11 mouse cellular contexts compared by ENCODE assay signal in genomic region chr9:37329456-37329855, GRCm38 (mm10). TPM values are rescaled to one million over a fixed set of nuclear protein-coding genes. Genes with fewer than 3 reads are reported as not detected.
DNase-seq lines count a peak whose midpoint lies in the region; ATAC-seq and TF ChIP-seq lines count a peak whose summit lies in the region.
"Had no signal": no experiment of that assay in that cellular context is flagged by ENCODE, and none has a peak within 500 bp of the region (broad histone marks: within the 10 kb centered on the region; RNA-seq: fewer than 3 reads in every experiment).

No protein-coding gene starts in this region.

- DNase-seq in 3T3-L1 (ENCODE audit: low read depth, low spot score) (peak; percentile 59), CH12.LX (ENCODE audit: extremely low read depth) (peak; percentile 34)
- no peak for DNase-seq in limb, embryonic 10.5 days (ENCODE audit: low spot score)
- DNase-seq in layer of hippocampus, postnatal 36 days: no peak
- DNase-seq in heart, postnatal 36 days: no peak
- DNase-seq: adrenal gland, postnatal 14 days had no signal

- TF ChIP-seq POLR2A in CH12.LX (IDR thresholded peaks at IDR 0.05; ENCODE audit: low read depth, low read length): no peak

- intact Hi-C loops in heart, postnatal 36 days (cut with DNase I): loop anchor here (5.0 to 10.0 kb wide), 4 partner anchors 72 to 435 kb away; partner anchors contain the start of gene Slc37a2

- no peaks in the 10 kb centered on the region for H3K9me3 ChIP-seq in intestine, postnatal 0 days (ENCODE audit: control insufficient read depth)
- H3K9me3 ChIP-seq in intestine, embryonic 15.5 days: no peaks in the 10 kb centered on the region
- H3K9me3 ChIP-seq in CH12.LX (replicated peaks; ENCODE audit: low read length): no peaks in the 10 kb centered on the region
- H3K9me3 ChIP-seq in limb, embryonic 10.5 days (replicated peaks): no peaks in the 10 kb centered on the region
- H3K9me3 ChIP-seq: lung, embryonic 15.5 days had no signal

- H3K4me2 ChIP-seq in intestine, postnatal 0 days (replicated peaks; ENCODE audit: low read depth): no peak overlapping the region
- no peak overlapping the region for H3K4me2 ChIP-seq in intestine, embryonic 15.5 days (replicated peaks)
- no peak overlapping the region for H3K4me2 ChIP-seq in CH12.LX (ENCODE audit: insufficient read depth, low read depth, poor library complexity, severe bottlenecking)
- H3K4me2 ChIP-seq: lung, embryonic 15.5 days had no signal

- H3K79me2 ChIP-seq in CH12.LX (replicated peaks; ENCODE audit: control insufficient read depth, extremely low read depth, insufficient read depth, poor library complexity, severe bottlenecking): no peaks in the 10 kb centered on the region

- 44% methylated on average over 3 of the region's 3 CpGs for WGBS in intestine, postnatal 0 days
- 46% methylated on average over 3 of the region's 3 CpGs for WGBS in intestine, embryonic 15.5 days
- 48% methylated on average over 3 of the region's 3 CpGs for WGBS in limb, embryonic 10.5 days

- in situ Hi-C loops in CH12.LX (cut with MboI; ENCODE audit: low pct_ligation_motif_present, low pct_unique_long_range_greater_than_20kb, low sequenced_read_pairs): no loop called here

- H3K4me3 ChIP-seq in intestine, postnatal 0 days (ENCODE audit: low read depth, low read length): no peak overlapping the region
- H3K4me3 ChIP-seq in intestine, embryonic 15.5 days (replicated peaks): no peak overlapping the region
- no peak overlapping the region for H3K4me3 ChIP-seq in CH12.LX (replicated peaks in 1 of 3; ENCODE audit: low read depth in 2 of 3, low read length in 2 of 3, poor library complexity in 1 of 3)
- H3K4me3 ChIP-seq in limb, embryonic 10.5 days: no peak overlapping the region
- H3K4me3 ChIP-seq: lung, embryonic 15.5 days had no signal

- H3K36me3 ChIP-seq in intestine, postnatal 0 days (ENCODE audit: control insufficient read depth, insufficient read depth): no peaks in the 10 kb centered on the region
- H3K36me3 ChIP-seq in intestine, embryonic 15.5 days: no peaks in the 10 kb centered on the region
- H3K36me3 ChIP-seq in CH12.LX (replicated peaks in 1 of 2; ENCODE audit: control insufficient read depth in 1 of 2, insufficient read depth in 1 of 2, low read length in 1 of 2): peaks cover 0 to 13% of the 10 kb centered on the region in 2 experiments
- no peaks in the 10 kb centered on the region for H3K36me3 ChIP-seq in limb, embryonic 10.5 days
- H3K36me3 ChIP-seq: lung, embryonic 15.5 days had no signal

- peak; percentile 90 for TF ChIP-seq RAD21 in CH12.LX (IDR thresholded peaks at IDR 0.05; ENCODE audit: low read depth, low read length)

- no peaks in the 10 kb centered on the region for H3K4me1 ChIP-seq in intestine, postnatal 0 days (replicated peaks; ENCODE audit: control insufficient read depth, insufficient read depth, low read length)
- H3K4me1 ChIP-seq in intestine, embryonic 15.5 days (replicated peaks): no peaks in the 10 kb centered on the region
- H3K4me1 ChIP-seq in CH12.LX (ENCODE audit: control insufficient read depth in 1 of 2, insufficient read depth in 2 of 2): no peaks in the 10 kb centered on the region
- H3K4me1 ChIP-seq in limb, embryonic 10.5 days: no peaks in the 10 kb centered on the region
- H3K4me1 ChIP-seq: lung, embryonic 15.5 days had no signal

- dilution Hi-C loops in CH12.LX (cut with MboI; ENCODE audit: extremely low pct_ligation_motif_present, extremely low pct_unique_long_range_greater_than_20kb, low sequenced_read_pairs): no loop called here

- ATAC-seq in intestine, postnatal 0 days: no peak
- no peak for ATAC-seq in intestine, embryonic 15.5 days
- peak; percentile 47; the same call in 1 of the 2 replicates for ATAC-seq in common myeloid progenitor, adult 5-6 weeks (replicated peaks; ENCODE audit: low read depth, poor library complexity, severe bottlenecking)

- no peak overlapping the region for H3K27ac ChIP-seq in intestine, postnatal 0 days (ENCODE audit: low read depth, low read length)
- H3K27ac ChIP-seq in intestine, embryonic 15.5 days: no peak overlapping the region
- H3K27ac ChIP-seq in CH12.LX (ENCODE audit: insufficient read depth, low read depth): no peak overlapping the region
- H3K27ac ChIP-seq in limb, embryonic 10.5 days: no peak overlapping the region
- H3K27ac ChIP-seq: lung, embryonic 15.5 days had no signal

- H3K27me3 ChIP-seq in intestine, postnatal 0 days (replicated peaks; ENCODE audit: control insufficient read depth, insufficient read depth, low read length): no peaks in the 10 kb centered on the region
- no peaks in the 10 kb centered on the region for H3K27me3 ChIP-seq in intestine, embryonic 15.5 days (replicated peaks)
- H3K27me3 ChIP-seq in CH12.LX (replicated peaks): no peaks in the 10 kb centered on the region
- H3K27me3 ChIP-seq in limb, embryonic 10.5 days (ENCODE audit: low read depth, poor library complexity, severe bottlenecking): no peaks in the 10 kb centered on the region
- H3K27me3 ChIP-seq: lung, embryonic 15.5 days had no signal

- no peak for TF ChIP-seq EP300 in CH12.LX (IDR thresholded peaks at IDR 0.05; ENCODE audit: low read length)

- no peak overlapping the region for H3K9ac ChIP-seq in intestine, postnatal 0 days (ENCODE audit: low read depth, low read length)
- no peak overlapping the region for H3K9ac ChIP-seq in intestine, embryonic 15.5 days
- H3K9ac ChIP-seq in CH12.LX (ENCODE audit: insufficient read depth, low read depth): no peak overlapping the region
- H3K9ac ChIP-seq: lung, embryonic 15.5 days had no signal

- TF ChIP-seq CTCF in intestine, postnatal 0 days (IDR thresholded peaks at IDR 0.05; ENCODE audit: low read depth): peak; percentile 82
- peak; percentile 22 to 77; a peak in 3 of 4 replicates for TF ChIP-seq CTCF in CH12.LX (conservative IDR thresholded peaks at IDR 0.05 in 1 of 2, IDR thresholded peaks at IDR 0.05 in 1 of 2; ENCODE audit: low read depth in 2 of 2, low read length in 2 of 2)

TF ChIP-seq in CH12.LX, 34 proteins besides CTCF, POLR2A, EP300 and RAD21:
- TF ChIP-seq ZC3H11A (IDR thresholded peaks at IDR 0.05; ENCODE audit: low read depth, low read length): peak; percentile 22; the same call in 1 of the 2 replicates
- peak; percentile 60 for TF ChIP-seq SMC3 (IDR thresholded peaks at IDR 0.05; ENCODE audit: low read depth, low read length)
- TF ChIP-seq ETS1 (conservative IDR thresholded peaks at IDR 0.05; ENCODE audit: low read depth, low read length): no peak

RNA-seq across cellular contexts. Expression of gene Ccdc15, which starts 18.8 kb away (rescaled TPM):
- polyA plus RNA-seq in intestine, postnatal 0 days (2015; fragmentation: Nextera tagmentation; extraction: Ambion mirVana): 1.8 and 1.9 TPM in 2 replicates
- 5.0 and 6.1 TPM in 2 replicates for polyA plus RNA-seq in intestine, embryonic 15.5 days (2015; fragmentation: Nextera tagmentation; extraction: Ambion mirVana)
- total RNA-seq in CH12.LX (2012; rRNA removed) (5.3 and 6.8 TPM in 2 replicates), CH12.LX (2014; rRNA removed) (6.3 and 7.0 TPM in 2 replicates)
- polyA plus RNA-seq in CH12.LX (2012; ENCODE audit: insufficient read length, low read depth): 6.3 and 7.0 TPM in 2 replicates
- total RNA-seq in common myeloid progenitor, adult 5-6 weeks (2017): 18.6 and 24.2 TPM in 2 replicates
- polyA plus RNA-seq in limb, embryonic 10.5 days (2016; fragmentation: Nextera tagmentation; extraction: Ambion mirVana): 8.3 and 8.8 TPM in 2 replicates
- 1 to 10 TPM; 1.9 to 2.2 TPM for total RNA-seq in layer of hippocampus, postnatal 36 days (2021)
- 1 to 10 TPM; 1.4 to 2.0 TPM for total RNA-seq in heart, postnatal 36 days (2021)

RNA-seq across cellular contexts. Expression of gene Hepacam, which starts 37.7 kb away (rescaled TPM):
- polyA plus RNA-seq in intestine, postnatal 0 days (2015; fragmentation: Nextera tagmentation; extraction: Ambion mirVana): 0.18 and 0.38 TPM in 2 replicates
- 0.06 and 0.08 TPM in 2 replicates for polyA plus RNA-seq in intestine, embryonic 15.5 days (2015; fragmentation: Nextera tagmentation; extraction: Ambion mirVana)
- total RNA-seq in CH12.LX (2012; rRNA removed) (0.13 TPM in 1 of 2 replicates, not detected in the other), CH12.LX (2014; rRNA removed) (not detected in 2 replicates)
- polyA plus RNA-seq in CH12.LX (2012; ENCODE audit: insufficient read length, low read depth): 0.07 TPM in 1 of 2 replicates, not detected in the other
- not detected in 2 replicates for total RNA-seq in common myeloid progenitor, adult 5-6 weeks (2017)
- 0.04 TPM in 1 of 2 replicates, not detected in the other for polyA plus RNA-seq in limb, embryonic 10.5 days (2016; fragmentation: Nextera tagmentation; extraction: Ambion mirVana)
- 10 to 100 TPM; 66.3 to 66.9 TPM for total RNA-seq in layer of hippocampus, postnatal 36 days (2021)
- total RNA-seq in heart, postnatal 36 days (2021): not detected
- polyA plus RNA-seq: heart, embryonic 14.5 days had no signal

Comparison
In these comparisons a context has a peak if more than half of its experiments do, and no peak if none do; other contexts are left out.
1. DNase-seq: peak in 3T3-L1 (single experiment) and CH12.LX (single experiment); none in limb, embryonic 10.5 days (single experiment), layer of hippocampus, postnatal 36 days (0 of 2) and heart, postnatal 36 days (0 of 2).
2. RNA of gene Hepacam, which starts 37.7 kb away (total RNA-seq): 66.3 to 66.9 TPM in layer of hippocampus, postnatal 36 days; 0.13 TPM in CH12.LX, not detected in heart, postnatal 36 days and not detected in common myeloid progenitor, adult 5-6 weeks; every median in the first group is over 10 times any median in the second.